Mouse (Mus musculus): ENCODE measurements around the gene Shc3. TPM values are rescaled to one million over a fixed set of nuclear protein-coding genes. Genes with fewer than 3 reads are reported as not detected.

Shc3 gene
- total and polyA plus RNA-seq, 3 experiments: 0.15 to 0.40 TPM; not detected in 1

DNA sequence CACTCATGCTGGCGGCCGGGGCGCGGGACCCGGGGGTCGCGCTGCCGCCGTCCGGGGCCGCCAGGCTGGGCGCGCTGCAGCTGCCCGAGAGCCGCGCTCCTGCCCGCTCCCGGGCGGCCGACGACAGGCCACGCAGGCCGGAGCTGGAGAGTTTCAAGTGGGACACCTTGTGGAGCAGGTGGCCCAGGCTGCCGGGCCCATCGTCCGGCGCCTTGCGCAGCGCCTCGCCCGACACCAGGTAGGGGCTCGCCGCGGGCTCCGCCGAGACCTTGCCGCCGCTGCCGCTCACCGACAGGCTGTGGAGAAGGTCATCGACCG, 2.2 kb downstream of the Shc3 start:
- Histone ChIP-seq H3K36me3 (replicated peaks in 1 of 2; ENCODE audit: control insufficient read depth in 1 of 2, insufficient read depth in 1 of 2, low read length in 1 of 2) (no peaks in the 10 kb centered on the region), H3K4me3 (replicated peaks in 1 of 3; ENCODE audit: low read depth in 2 of 3, low read length in 2 of 3, poor library complexity in 1 of 3) (no peak overlapping the region), H3K4me2 (ENCODE audit: insufficient read depth, low read depth, poor library complexity, severe bottlenecking) (no peak overlapping the region), H3K27me3 (replicated peaks) (no peaks in the 10 kb centered on the region), H3K9me3 (replicated peaks; ENCODE audit: low read length) (no peaks in the 10 kb centered on the region), H3K27ac (ENCODE audit: insufficient read depth, low read depth) (no peak overlapping the region), H3K79me2 (replicated peaks; ENCODE audit: control insufficient read depth, extremely low read depth, insufficient read depth, poor library complexity, severe bottlenecking) (no peaks in the 10 kb centered on the region), H3K9ac (ENCODE audit: insufficient read depth, low read depth) (no peak overlapping the region), H3K4me1 (ENCODE audit: control insufficient read depth in 1 of 2, insufficient read depth in 2 of 2) (no peaks in the 10 kb centered on the region)
- TF ChIP-seq ZKSCAN1 (IDR thresholded peaks at IDR 0.05; ENCODE audit: borderline replicate concordance, low read depth, low read length): no peak
- no peak for TF ChIP-seq UBTF (IDR thresholded peaks at IDR 0.05; ENCODE audit: low read depth, low read length)
- no peak for TF ChIP-seq RAD21 (IDR thresholded peaks at IDR 0.05; ENCODE audit: low read depth, low read length)
- no peak for DNase-seq (ENCODE audit: extremely low read depth)
- dilution Hi-C loops (cut with MboI; ENCODE audit: extremely low pct_ligation_motif_present, extremely low pct_unique_long_range_greater_than_20kb, low sequenced_read_pairs): no loop called here
- in situ Hi-C loops (cut with MboI; ENCODE audit: low pct_ligation_motif_present, low pct_unique_long_range_greater_than_20kb, low sequenced_read_pairs): no loop called here

GRCm38 (mm10) chr13:51566371-51567077, 2.7 kb downstream of the Shc3 start:
- Histone ChIP-seq H3K9ac (ENCODE audit: insufficient read depth, low read depth) (no peak overlapping the region), H3K4me3 (replicated peaks in 1 of 3; ENCODE audit: low read depth in 2 of 3, low read length in 2 of 3, poor library complexity in 1 of 3) (no peak overlapping the region), H3K27me3 (replicated peaks) (no peaks in the 10 kb centered on the region), H3K27ac (ENCODE audit: insufficient read depth, low read depth) (no peak overlapping the region), H3K4me1 (ENCODE audit: control insufficient read depth in 1 of 2, insufficient read depth in 2 of 2) (no peaks in the 10 kb centered on the region), H3K9me3 (replicated peaks; ENCODE audit: low read length) (no peaks in the 10 kb centered on the region), H3K79me2 (replicated peaks; ENCODE audit: control insufficient read depth, extremely low read depth, insufficient read depth, poor library complexity, severe bottlenecking) (no peaks in the 10 kb centered on the region), H3K4me2 (ENCODE audit: insufficient read depth, low read depth, poor library complexity, severe bottlenecking) (no peak overlapping the region), H3K36me3 (replicated peaks in 1 of 2; ENCODE audit: control insufficient read depth in 1 of 2, insufficient read depth in 1 of 2, low read length in 1 of 2) (no peaks in the 10 kb centered on the region)
- in situ Hi-C loops (cut with MboI; ENCODE audit: low pct_ligation_motif_present, low pct_unique_long_range_greater_than_20kb, low sequenced_read_pairs) (no loop called here), dilution Hi-C loops (cut with MboI; ENCODE audit: extremely low pct_ligation_motif_present, extremely low pct_unique_long_range_greater_than_20kb, low sequenced_read_pairs) (no loop called here)
- no peak for DNase-seq (ENCODE audit: extremely low read depth)
- TF ChIP-seq MYC (IDR thresholded peaks at IDR 0.05; ENCODE audit: low read depth, low read length) (no peak), SMC3 (IDR thresholded peaks at IDR 0.05; ENCODE audit: low read depth, low read length) (no peak), EP300 (IDR thresholded peaks at IDR 0.05; ENCODE audit: low read length) (no peak), ZMIZ1 (IDR thresholded peaks at IDR 0.05; ENCODE audit: low read depth, low read length) (no peak), IRF4 (IDR thresholded peaks at IDR 0.05; ENCODE audit: low read depth, low read length) (no peak), MAFK (IDR thresholded peaks at IDR 0.05; ENCODE audit: insufficient replicate concordance, low read length) (no peak), HCFC1 (IDR thresholded peaks at IDR 0.05; ENCODE audit: low read depth, low read length) (no peak), ZC3H11A (IDR thresholded peaks at IDR 0.05; ENCODE audit: low read depth, low read length) (no peak), JUND (conservative IDR thresholded peaks at IDR 0.05; ENCODE audit: low read depth, low read length) (no peak), ETS1 (conservative IDR thresholded peaks at IDR 0.05; ENCODE audit: low read depth, low read length) (no peak), JUN (IDR thresholded peaks at IDR 0.05; ENCODE audit: insufficient read depth, low read depth, low read length) (no peak), ZNF384 (IDR thresholded peaks at IDR 0.05; ENCODE audit: low read depth, low read length) (no peak), E2F4 (IDR thresholded peaks at IDR 0.05; ENCODE audit: insufficient replicate concordance, low read depth, low read length) (no peak), TBP (conservative IDR thresholded peaks at IDR 0.05; ENCODE audit: low read depth, low read length) (no peak), BHLHE40 (IDR thresholded peaks at IDR 0.05; ENCODE audit: low read depth, low read length) (no peak), CTCF (conservative IDR thresholded peaks at IDR 0.05 in 1 of 2, IDR thresholded peaks at IDR 0.05 in 1 of 2; ENCODE audit: low read depth in 2 of 2, low read length in 2 of 2) (no peak), MAX (IDR thresholded peaks at IDR 0.05; ENCODE audit: low read length) (no peak), MXI1 (IDR thresholded peaks at IDR 0.05; ENCODE audit: low read depth, low read length) (no peak)

Measured in CH12.LX (cell line).